Mouse (Mus musculus) forebrain, embryonic 16.5 days (tissue): Measurements from ENCODE around the gene Per2. TPM values are rescaled to one million over a fixed set of nuclear protein-coding genes. Genes with fewer than 3 reads are reported as not detected.

Experiments
- ATAC-seq: fragments of 200-750 bp; cut with Nextera tagmentation; 2 replicates; pipeline ENCODE4 v1.8.0; 2017; ENCODE audit warnings: mild to moderate bottlenecking, moderate library complexity
- H3K27ac ChIP-seq: fragments of 300-500 bp; sonication (generic); 2 replicates; pipeline ENCODE4 v1.5.1; 2014; ENCODE audit warnings: low read length, control low read depth
- H3K27me3 ChIP-seq: fragments of 300-500 bp; sonication (generic); replicated peaks from 2 replicates; pipeline ENCODE4 v1.6.1; 2014; ENCODE audit warnings: low read length; ENCODE audit not compliant: control insufficient read depth, insufficient read depth
- H3K36me3 ChIP-seq: fragments of 300-500 bp; sonication (generic); 2 replicates; pipeline ENCODE4 v1.6.1; 2014; ENCODE audit not compliant: control insufficient read depth, insufficient read depth
- H3K4me1 ChIP-seq: fragments of 300-500 bp; sonication (generic); replicated peaks from 2 replicates; pipeline ENCODE4 v1.6.1; 2014; ENCODE audit warnings: low read length; ENCODE audit not compliant: control insufficient read depth, insufficient read depth
- H3K4me2 ChIP-seq: fragments of 300-500 bp; sonication (generic); 2 replicates; pipeline ENCODE4 v1.6.1; 2014; ENCODE audit warnings: mild to moderate bottlenecking, low read length, control low read depth
- H3K4me3 ChIP-seq: fragments of 300-500 bp; sonication (generic); replicated peaks from 2 replicates; pipeline ENCODE4 v1.5.1; 2014; ENCODE audit warnings: mild to moderate bottlenecking, low read length, control low read depth
- H3K9ac ChIP-seq: fragments of 300-500 bp; sonication (generic); replicated peaks from 2 replicates; pipeline ENCODE4 v1.6.1; 2014; ENCODE audit warnings: low read depth, low read length, control low read depth
- H3K9me3 ChIP-seq: fragments of 300-500 bp; sonication (generic); 2 replicates; pipeline ENCODE4 v1.6.1; 2016; ENCODE audit warnings: low read length; ENCODE audit not compliant: control insufficient read depth
- WGBS: fragments of 180-500 bp; shearing (Covaris S2); extraction: QIAGEN DNeasy Blood & Tissue Kit; methylation state at CpG from one replicate; pipeline ENCODE4 v1.1.7; 2014; 5-methylcytosine and 5-hydroxymethylcytosine counted together
- polyA plus RNA-seq: library from polyadenylated mRNA; unstranded; fragments of >200 nt; fragmentation: Nextera tagmentation; extraction: Ambion mirVana; gene quantifications from 2 replicates; pipeline ENCODE4 v1.2.1, GENCODE M21; 2015

Per2 gene
- polyA plus RNA-seq, 1 experiment from 2014 or later, result 5.6 TPM

DNA sequence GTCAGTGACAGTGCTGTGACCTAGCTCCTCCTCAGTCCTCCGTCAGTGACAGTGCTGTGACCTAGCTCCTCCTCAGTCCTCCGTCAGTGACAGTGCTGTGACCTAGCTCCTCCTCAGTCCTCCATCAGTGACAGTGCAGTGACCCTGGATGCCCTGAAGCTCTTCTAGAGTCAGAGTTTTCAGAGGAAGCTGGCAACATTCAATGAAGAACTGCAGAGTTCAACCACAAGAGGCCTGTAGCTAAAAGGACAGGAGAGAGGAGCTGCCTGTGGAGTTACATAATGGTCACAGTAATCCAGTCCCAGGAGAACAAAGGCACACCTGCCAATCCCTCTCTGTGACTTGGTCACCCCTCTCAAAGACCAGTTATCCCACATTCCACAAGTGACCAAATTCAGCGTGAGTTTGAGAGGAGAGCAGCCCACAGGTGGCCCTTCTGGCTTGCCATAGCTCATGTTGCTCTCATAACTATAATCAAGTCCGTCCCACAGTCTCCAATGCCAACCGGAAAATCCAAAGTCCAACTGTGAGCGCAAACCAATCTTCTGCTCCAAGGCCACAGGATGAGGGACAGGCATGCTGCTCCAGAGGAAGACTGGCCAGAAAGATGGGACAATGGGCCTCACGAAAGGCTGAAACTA is 16.7 kb downstream of the Per2 start:
- H3K4me3 ChIP-seq, result no peak overlapping the region
- WGBS, result 67% methylated on average over 6 of the region's 7 CpGs
- H3K9me3 ChIP-seq, result peaks cover 2% of the 10 kb centered on the region; the same call in 1 of the 2 replicates
- H3K27me3 ChIP-seq, result no peaks in the 10 kb centered on the region
- ATAC-seq, result no peak
- no peaks in the 10 kb centered on the region for H3K4me1 ChIP-seq
- no peak overlapping the region for H3K4me2 ChIP-seq
- H3K27ac ChIP-seq, result no peak overlapping the region
- peaks cover 15% of the 10 kb centered on the region for H3K36me3 ChIP-seq
- no peak overlapping the region for H3K9ac ChIP-seq

- no peak overlapping the region for H3K4me3 ChIP-seq
- H3K27ac ChIP-seq, result no peak overlapping the region
- H3K9ac ChIP-seq, result no peak overlapping the region
- peaks cover 10% of the 10 kb centered on the region for H3K36me3 ChIP-seq
- H3K4me2 ChIP-seq, result no peak overlapping the region
- no peaks in the 10 kb centered on the region for H3K27me3 ChIP-seq
- H3K9me3 ChIP-seq, result no peaks in the 10 kb centered on the region
- WGBS, result 92% methylated on average over 3 of the region's 3 CpGs
- no peaks in the 10 kb centered on the region for H3K4me1 ChIP-seq
- no peak for ATAC-seq
These were observed 17.3 kb downstream of the Per2 start for GRCm38 (mm10) chr1:91441855-91442254.

DNA sequence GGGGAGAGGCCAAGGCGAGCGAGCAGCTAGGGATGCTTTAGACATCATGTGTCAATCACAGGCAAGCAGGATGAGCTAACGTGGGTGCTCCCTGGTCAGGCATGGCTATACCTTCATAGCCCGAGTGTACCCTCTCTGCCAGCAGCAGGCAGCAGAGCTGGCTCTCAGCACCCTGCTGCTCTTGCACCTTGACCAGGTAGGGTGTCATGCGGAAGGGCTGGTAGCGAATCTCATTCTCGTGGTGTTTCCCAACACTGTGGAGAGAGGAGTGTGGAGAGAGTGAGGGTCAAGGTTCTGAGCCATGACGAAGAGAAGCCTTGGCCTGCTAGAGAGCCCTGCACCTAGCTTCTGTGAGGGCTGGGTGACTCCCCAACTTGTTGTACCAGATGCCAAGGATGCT is 19.3 kb downstream of the Per2 start:
- no peak overlapping the region for H3K9ac ChIP-seq
- no peak for ATAC-seq

GRCm38 (mm10) chr1:91437573-91437972 is 21.6 kb downstream of the Per2 start:
- H3K9me3 ChIP-seq, result no peaks in the 10 kb centered on the region
- no peak overlapping the region for H3K27ac ChIP-seq
- no peak overlapping the region for H3K9ac ChIP-seq
- WGBS, result 92% methylated on average over 7 of the region's 7 CpGs
- ATAC-seq, result no peak
- H3K4me3 ChIP-seq, result no peak overlapping the region
- no peak overlapping the region for H3K4me2 ChIP-seq
- H3K4me1 ChIP-seq, result peaks cover 8% of the 10 kb centered on the region
- no peaks in the 10 kb centered on the region for H3K27me3 ChIP-seq
- H3K36me3 ChIP-seq, result no peaks in the 10 kb centered on the region; the same call in 1 of the 2 replicates

More for the DNA sequence above, 19.3 kb downstream of the Per2 start:
- Histone ChIP-seq H3K9me3 (no peaks in the 10 kb centered on the region), H3K4me2 (no peak overlapping the region), H3K36me3 (peaks cover 9% of the 10 kb centered on the region), H3K27ac (no peak overlapping the region), H3K4me3 (no peak overlapping the region), H3K4me1 (peaks cover 8% of the 10 kb centered on the region), H3K27me3 (no peaks in the 10 kb centered on the region)
- WGBS, result 91% methylated on average over 8 of the region's 8 CpGs

GRCm38 (mm10) chr1:91437083-91437400 is 22.1 kb downstream of the Per2 start:
- no peak for ATAC-seq
- Histone ChIP-seq H3K4me3 (no peak overlapping the region), H3K9me3 (no peaks in the 10 kb centered on the region), H3K27ac (no peak overlapping the region), H3K4me1 (peaks cover 8% of the 10 kb centered on the region), H3K36me3 (no peaks in the 10 kb centered on the region; the same call in 1 of the 2 replicates), H3K9ac (no peak overlapping the region), H3K27me3 (no peaks in the 10 kb centered on the region), H3K4me2 (no peak overlapping the region)
- WGBS, result 85% methylated on average over 3 of the region's 3 CpGs

DNA sequence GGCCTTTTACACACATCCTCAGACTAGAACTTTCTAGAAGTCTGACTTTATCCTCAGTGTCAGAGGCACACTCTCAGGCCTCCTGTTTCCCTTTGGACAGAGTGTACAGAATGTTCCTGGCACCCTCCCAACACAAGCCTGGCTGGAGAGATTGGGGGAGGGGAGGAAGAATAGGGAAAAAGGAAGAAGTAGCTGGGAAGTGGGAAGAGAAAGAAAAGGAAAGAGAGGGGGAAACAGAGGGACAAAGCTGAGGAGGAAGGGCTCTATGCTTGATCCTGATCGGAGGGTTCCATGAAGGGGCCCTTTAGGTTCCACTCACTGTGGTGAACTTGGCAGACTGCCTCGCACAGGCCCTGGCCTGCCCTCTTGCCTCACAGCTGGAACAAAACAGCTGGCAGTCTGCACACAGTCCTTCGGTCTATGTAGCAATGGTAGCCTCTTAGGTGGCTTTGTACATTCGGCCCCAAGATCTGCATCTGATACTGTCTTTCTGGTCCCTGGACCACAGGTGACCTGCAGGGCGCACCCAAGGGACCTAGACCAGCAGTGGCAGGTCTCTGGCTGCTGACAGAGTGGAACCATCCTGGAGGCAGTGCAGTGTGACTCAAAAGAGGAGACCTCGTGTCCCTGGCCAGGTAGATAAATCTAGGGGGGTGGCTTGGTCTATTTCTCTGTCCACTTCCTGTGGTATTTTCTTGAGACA is 22.6 kb downstream of the Per2 start:
- no peak overlapping the region for H3K9ac ChIP-seq
- no peaks in the 10 kb centered on the region for H3K9me3 ChIP-seq
- no peaks in the 10 kb centered on the region for H3K27me3 ChIP-seq
- 62% methylated on average over 6 of the region's 6 CpGs for WGBS
- ATAC-seq, result no peak
- no peak overlapping the region for H3K4me2 ChIP-seq
- no peaks in the 10 kb centered on the region; the same call in 1 of the 2 replicates for H3K36me3 ChIP-seq
- no peak overlapping the region for H3K4me3 ChIP-seq
- H3K27ac ChIP-seq, result no peak overlapping the region
- H3K4me1 ChIP-seq, result peaks cover 8% of the 10 kb centered on the region

DNA sequence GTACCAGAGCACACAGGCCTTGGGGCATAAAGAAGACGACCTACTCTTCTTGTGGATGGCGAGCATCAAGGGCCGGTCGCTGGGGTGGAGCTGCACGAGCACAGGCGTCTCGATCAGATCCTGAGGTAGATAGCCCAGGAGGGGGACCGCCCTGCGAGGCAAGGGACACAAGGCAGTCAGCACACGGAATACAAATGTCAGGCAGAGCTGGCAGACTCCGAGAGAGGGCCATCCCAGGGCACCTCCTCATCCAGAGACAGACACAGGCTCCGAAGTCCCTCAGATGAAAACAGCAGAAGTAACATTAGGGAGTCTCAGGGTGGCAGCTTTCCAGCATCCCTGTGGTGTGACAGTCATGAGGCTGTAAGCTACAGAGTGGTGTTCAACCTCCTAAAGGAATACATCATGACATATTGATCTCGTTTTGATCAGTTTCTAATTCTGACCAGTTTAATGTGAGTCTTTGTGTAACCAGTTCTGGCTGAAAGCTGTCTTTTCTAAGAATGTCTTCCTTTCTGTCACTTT is 23.5 kb downstream of the Per2 start:
- Histone ChIP-seq H3K4me3 (no peak overlapping the region), H3K36me3 (no peaks in the 10 kb centered on the region; the same call in 1 of the 2 replicates), H3K27ac (no peak overlapping the region), H3K4me1 (peaks cover 8% of the 10 kb centered on the region), H3K9me3 (no peaks in the 10 kb centered on the region), H3K4me2 (no peak overlapping the region), H3K27me3 (no peaks in the 10 kb centered on the region), H3K9ac (no peak overlapping the region)
- 82% methylated on average over 13 of the region's 13 CpGs for WGBS
- ATAC-seq, result no peak

GRCm38 (mm10) chr1:91434905-91435304 is 24.2 kb downstream of the Per2 start:
- H3K9me3 ChIP-seq, result no peaks in the 10 kb centered on the region
- no peak overlapping the region for H3K9ac ChIP-seq
- no peak overlapping the region for H3K4me3 ChIP-seq
- H3K27me3 ChIP-seq, result no peaks in the 10 kb centered on the region
- H3K36me3 ChIP-seq, result no peaks in the 10 kb centered on the region; the same call in 1 of the 2 replicates
- no peak overlapping the region for H3K27ac ChIP-seq
- peaks cover 8% of the 10 kb centered on the region for H3K4me1 ChIP-seq
- no peak for ATAC-seq
- H3K4me2 ChIP-seq, result no peak overlapping the region
- 96% methylated on average over 8 of the region's 8 CpGs for WGBS

DNA sequence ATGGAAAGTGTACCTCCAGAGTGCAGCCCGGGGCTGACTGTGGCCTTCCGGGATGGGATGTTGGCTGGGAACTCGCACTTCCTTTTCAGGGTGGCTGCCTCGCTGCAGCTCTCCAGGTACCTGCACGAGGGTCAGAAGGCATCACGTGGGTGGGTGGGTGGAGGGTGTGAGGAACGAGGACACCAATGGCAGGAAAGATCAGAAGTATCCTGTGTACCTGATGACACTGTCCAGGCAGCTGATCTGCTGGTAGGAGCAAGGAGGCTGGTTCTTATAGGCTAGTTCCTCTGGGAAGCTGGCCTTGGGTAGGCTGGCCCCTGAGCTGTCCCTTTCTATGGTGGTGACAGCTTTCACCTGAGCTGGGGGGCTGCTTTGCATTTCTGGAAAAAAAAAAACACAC is 28.4 kb downstream of the Per2 start:
- ATAC-seq, result no peak
- Histone ChIP-seq H3K27ac (no peak overlapping the region), H3K4me3 (no peak overlapping the region), H3K36me3 (no peaks in the 10 kb centered on the region; the same call in 1 of the 2 replicates), H3K9me3 (no peaks in the 10 kb centered on the region), H3K4me2 (no peak overlapping the region), H3K4me1 (no peaks in the 10 kb centered on the region), H3K9ac (no peak overlapping the region), H3K27me3 (no peaks in the 10 kb centered on the region)
- WGBS, result 84% methylated on average over 7 of the region's 7 CpGs
